Mouse (Mus musculus) liver, adult (tissue): ENCODE results near the gene Kitl.

Source experiments
- GATA4 ChIP-seq: IDR thresholded peaks from 2 replicates; pipeline ENCODE4 v1.6.1; 2014; ENCODE audit warnings: mild to moderate bottlenecking, low read length; ENCODE audit not compliant: insufficient replicate concordance

Kitl gene

GRCm38 (mm10) chr10:100018493-100018892 lies 3.1 kb downstream of the Kitl start:
- no peak for TF ChIP-seq GATA4

- TF ChIP-seq GATA4: no peak
These were observed 4.1 kb downstream of the Kitl start for GRCm38 (mm10) chr10:100019246-100020195.

- no peak for TF ChIP-seq GATA4
These were observed 6.8 kb downstream of the Kitl start for GRCm38 (mm10) chr10:100022090-100022834.

- TF ChIP-seq GATA4: no peak
These were observed 7.3 kb downstream of the Kitl start for GRCm38 (mm10) chr10:100022835-100023093.

GRCm38 (mm10) chr10:100025665-100026064 lies 10.2 kb downstream of the Kitl start:
- no peak for TF ChIP-seq GATA4

GRCm38 (mm10) chr10:100026778-100027177 lies 11.3 kb downstream of the Kitl start:
- TF ChIP-seq GATA4: no peak

- TF ChIP-seq GATA4: no peak
These were observed 15.0 kb downstream of the Kitl start for GRCm38 (mm10) chr10:100030385-100030784.

- no peak for TF ChIP-seq GATA4
These were observed 15.6 kb downstream of the Kitl start for GRCm38 (mm10) chr10:100030980-100031516.

- TF ChIP-seq GATA4: no peak
These were observed 16.2 kb downstream of the Kitl start for GRCm38 (mm10) chr10:100031631-100032030.

GRCm38 (mm10) chr10:100032566-100032965 lies 17.1 kb downstream of the Kitl start:
- no peak for TF ChIP-seq GATA4

GRCm38 (mm10) chr10:100036021-100036420 lies 20.6 kb downstream of the Kitl start:
- no peak for TF ChIP-seq GATA4

- no peak for TF ChIP-seq GATA4
These were observed 23.0 kb downstream of the Kitl start for GRCm38 (mm10) chr10:100038342-100038898.

GRCm38 (mm10) chr10:100038994-100039393 lies 23.6 kb downstream of the Kitl start:
- no peak for TF ChIP-seq GATA4

- TF ChIP-seq GATA4: no peak
These were observed 28.3 kb downstream of the Kitl start for GRCm38 (mm10) chr10:100043748-100044147.

- no peak for TF ChIP-seq GATA4
These were observed 28.7 kb downstream of the Kitl start for GRCm38 (mm10) chr10:100044153-100044552.
